Mouse (Mus musculus) liver, adult 2 months (tissue): ENCODE results near the gene Id3.

Experiments
- CTCF ChIP-seq: fragments of 200-500 bp; IDR thresholded peaks from 2 replicates; pipeline ENCODE4 v1.5.1; 2011; ENCODE audit warnings: low read depth, low read length, control low read depth
- POLR2A ChIP-seq: fragments of 200-500 bp; IDR thresholded peaks from 2 replicates; pipeline ENCODE4 v1.6.1; 2011; ENCODE audit warnings: low read length, control low read depth; ENCODE audit not compliant: insufficient read depth; ENCODE audit errors: extremely low read depth

- TF ChIP-seq CTCF = no peak
- no peak for TF ChIP-seq POLR2A
These were observed 35.2 kb downstream of the Id3 start for GRCm38 (mm10) chr4:136178475-136178921.
